Mouse (Mus musculus): ENCODE measurements around the gene Tsen34. TPM values are rescaled to one million over a fixed set of nuclear protein-coding genes. Genes with fewer than 3 reads are reported as not detected.
"Not testable (repeated sequence)": the region's sequence is repeated elsewhere in the genome, so short reads cannot be mapped to it uniquely, and the experiment has no call there.

The Tsen34 gene
- polyA plus RNA-seq, 1 experiment from 2014 or later, result 240 TPM

DNA sequence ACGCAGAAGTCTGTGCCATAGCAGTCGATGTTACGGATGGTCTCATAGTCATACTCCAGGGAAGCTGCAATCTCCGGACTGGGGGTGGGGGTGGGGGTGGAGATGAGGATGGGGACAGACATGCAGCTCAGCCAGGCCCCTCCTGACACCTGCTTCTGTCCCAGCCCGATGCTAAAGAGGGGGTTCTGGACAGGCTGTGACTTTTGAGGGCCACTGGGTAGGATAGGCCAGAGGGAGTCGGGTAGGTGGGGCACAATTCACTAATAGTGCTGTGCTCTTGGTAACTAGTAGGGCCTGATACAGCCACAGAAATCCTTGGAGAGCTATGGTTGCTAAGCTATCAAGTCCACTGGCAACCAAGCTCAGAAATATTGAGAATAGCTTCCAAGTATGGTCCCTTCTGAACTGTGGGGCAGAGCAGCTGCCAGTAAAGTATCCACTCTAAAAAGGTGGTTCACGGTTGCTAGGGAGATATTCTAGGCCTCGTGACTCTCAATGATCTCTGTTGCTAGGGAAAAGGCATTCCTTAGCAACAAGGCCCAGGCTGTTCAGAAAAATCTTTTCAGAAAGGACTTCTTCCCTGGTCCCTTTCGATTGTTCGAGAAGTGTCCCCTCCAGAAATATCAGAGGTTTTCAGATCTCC, 8.6 kb upstream of the Tsen34 start:
- Histone ChIP-seq H3K27ac (ENCODE audit: low read length) (peak overlapping the region; percentile 49), H3K4me1 (replicated peaks; ENCODE audit: control insufficient read depth, insufficient read depth, low read length) (0 out of 2 replicates have a peak, but pooled peaks cover 5% of the 10 kb centered on the region), H3K27me3 (replicated peaks; ENCODE audit: control insufficient read depth, insufficient read depth, low read length) (no peaks in the 10 kb centered on the region), H3K36me3 (ENCODE audit: control insufficient read depth, insufficient read depth) (peaks cover 10% of the 10 kb centered on the region; the same call in 1 of the 2 replicates), H3K4me3 (replicated peaks; ENCODE audit: low read length) (no peak overlapping the region), H3K9ac (replicated peaks; ENCODE audit: low read depth, low read length) (no peak overlapping the region; the same call in 1 of the 2 replicates), H3K9me3 (ENCODE audit: control insufficient read depth, low read length) (no peaks in the 10 kb centered on the region), H3K4me2 (ENCODE audit: low read length) (no peak overlapping the region)
- WGBS, result 60% methylated on average over 10 of the region's 10 CpGs
- ATAC-seq, result peak; percentile 64

- Histone ChIP-seq H3K4me1 (replicated peaks; ENCODE audit: control insufficient read depth, insufficient read depth, low read length) (0 out of 2 replicates have a peak, but pooled peaks cover 5% of the 10 kb centered on the region), H3K36me3 (ENCODE audit: control insufficient read depth, insufficient read depth) (peaks cover 10% of the 10 kb centered on the region; the same call in 1 of the 2 replicates), H3K9ac (replicated peaks; ENCODE audit: low read depth, low read length) (no peak overlapping the region), H3K9me3 (ENCODE audit: control insufficient read depth, low read length) (no peaks in the 10 kb centered on the region), H3K27ac (ENCODE audit: low read length) (peak overlapping the region; percentile 31), H3K4me2 (ENCODE audit: low read length) (no peak overlapping the region), H3K4me3 (replicated peaks; ENCODE audit: low read length) (no peak overlapping the region), H3K27me3 (replicated peaks; ENCODE audit: control insufficient read depth, insufficient read depth, low read length) (no peaks in the 10 kb centered on the region)
- 0 out of 2 replicates have a peak, but pooled peaks have one; percentile 3 for ATAC-seq
- 74% methylated on average over 8 of the region's 8 CpGs for WGBS
These were observed 8.0 kb upstream of the Tsen34 start for GRCm38 (mm10) chr7:3684698-3685097.

GRCm38 (mm10) chr7:3685400-3686187, 7.1 kb upstream of the Tsen34 start:
- Histone ChIP-seq H3K4me3 (replicated peaks; ENCODE audit: low read length) (no peak overlapping the region), H3K27ac (ENCODE audit: low read length) (no peak overlapping the region), H3K4me1 (replicated peaks; ENCODE audit: control insufficient read depth, insufficient read depth, low read length) (0 out of 2 replicates have a peak, but pooled peaks cover 5% of the 10 kb centered on the region), H3K9me3 (ENCODE audit: control insufficient read depth, low read length) (no peaks in the 10 kb centered on the region), H3K9ac (replicated peaks; ENCODE audit: low read depth, low read length) (no peak overlapping the region), H3K4me2 (ENCODE audit: low read length) (no peak overlapping the region), H3K27me3 (replicated peaks; ENCODE audit: control insufficient read depth, insufficient read depth, low read length) (no peaks in the 10 kb centered on the region), H3K36me3 (ENCODE audit: control insufficient read depth, insufficient read depth) (peaks cover 10% of the 10 kb centered on the region; the same call in 1 of the 2 replicates)
- no peak for ATAC-seq
- 85% methylated on average over 30 of the region's 31 CpGs for WGBS

DNA sequence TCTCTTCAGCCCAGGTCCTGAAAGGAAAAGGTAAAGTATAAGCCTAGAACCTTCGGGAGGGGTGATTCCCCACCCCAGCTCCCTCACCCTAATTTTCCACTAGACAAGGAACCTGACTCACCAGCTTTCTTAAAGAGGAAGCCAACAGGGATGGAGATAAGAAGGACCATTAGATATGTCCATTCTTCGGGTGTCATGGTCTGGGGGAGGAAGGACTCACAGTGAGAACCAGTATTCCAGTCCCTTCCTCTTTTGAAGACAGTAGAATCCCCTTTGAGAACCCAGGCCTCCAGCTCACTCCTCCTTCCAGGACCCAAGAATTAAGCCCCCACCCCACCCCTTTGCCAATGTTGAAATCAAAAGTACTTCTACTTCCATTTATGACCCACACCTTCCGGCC, 744 bp upstream of the Tsen34 start:
- 40% methylated on average over 3 of the region's 3 CpGs for WGBS
- Histone ChIP-seq H3K4me3 (replicated peaks; ENCODE audit: low read length) (peak overlapping the region; percentile 77), H3K4me1 (replicated peaks; ENCODE audit: control insufficient read depth, insufficient read depth, low read length) (peaks cover 19% of the 10 kb centered on the region), H3K9me3 (ENCODE audit: control insufficient read depth, low read length) (no peaks in the 10 kb centered on the region), H3K4me2 (ENCODE audit: low read length) (peak overlapping the region; percentile 71), H3K27ac (ENCODE audit: low read length) (peak overlapping the region; percentile 81), H3K27me3 (replicated peaks; ENCODE audit: control insufficient read depth, insufficient read depth, low read length) (no peaks in the 10 kb centered on the region), H3K9ac (replicated peaks; ENCODE audit: low read depth, low read length) (peak overlapping the region; percentile 72), H3K36me3 (ENCODE audit: control insufficient read depth, insufficient read depth) (peaks cover 7% of the 10 kb centered on the region; the same call in 1 of the 2 replicates)
- no peak for ATAC-seq

DNA sequence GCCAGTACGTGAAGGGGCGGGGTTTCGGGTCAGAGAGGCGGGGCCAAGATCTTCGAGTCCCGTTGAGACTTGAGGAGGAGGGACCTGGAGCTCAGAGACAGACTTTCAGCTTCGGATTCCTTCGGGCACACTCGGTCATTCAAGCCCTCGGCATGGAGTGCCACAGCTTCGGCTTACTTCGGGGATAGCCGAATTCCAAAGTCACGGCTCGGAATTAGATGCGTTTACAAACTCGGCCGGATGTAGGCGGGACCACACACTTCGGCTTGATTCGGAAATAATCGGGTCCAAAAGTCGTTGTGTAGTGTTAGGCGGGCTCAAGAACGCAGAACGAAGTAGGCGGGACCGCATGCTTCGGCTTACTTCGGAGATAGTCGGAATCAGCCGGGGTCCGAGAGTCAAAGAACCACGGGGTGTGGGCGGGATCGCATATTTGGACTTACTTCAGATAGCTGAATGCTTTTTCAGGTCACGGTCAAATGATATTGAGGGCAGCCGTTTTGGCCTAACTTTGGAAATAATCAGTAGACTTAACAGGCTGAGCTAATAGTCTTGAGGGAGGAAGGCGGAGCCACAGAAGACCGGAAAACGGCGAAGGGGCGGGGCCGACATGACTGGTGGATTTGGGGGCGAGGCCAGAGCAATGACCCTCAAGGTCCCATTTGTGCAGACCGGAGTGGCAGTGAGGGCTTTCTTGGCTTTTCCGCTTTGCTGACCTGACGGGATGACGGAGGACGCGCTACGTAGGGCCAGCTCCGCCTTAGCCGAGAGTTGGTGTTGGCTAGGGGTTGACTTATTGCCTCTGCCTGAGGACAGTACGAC, 535 bp downstream of the Tsen34 start, which contains the start of gene Mboat7:
TSS of gene Mboat7 (minus strand) at position 537 of the 822 bp plus-strand sequence.
- Histone ChIP-seq H3K9ac (replicated peaks; ENCODE audit: low read depth, low read length) (peak within 1 kb of the TSS; percentile 72), H3K27ac (ENCODE audit: low read length) (peak within 1 kb of the TSS; percentile 81), H3K4me2 (ENCODE audit: low read length) (peak within 1 kb of the TSS; percentile 71), H3K4me1 (replicated peaks; ENCODE audit: control insufficient read depth, insufficient read depth, low read length) (peaks cover 19% of the 10 kb centered on the region), H3K27me3 (replicated peaks; ENCODE audit: control insufficient read depth, insufficient read depth, low read length) (no peaks in the 10 kb centered on the region), H3K4me3 (replicated peaks; ENCODE audit: low read length) (peak within 1 kb of the TSS; percentile 77), H3K9me3 (ENCODE audit: control insufficient read depth, low read length) (no peaks in the 10 kb centered on the region), H3K36me3 (ENCODE audit: control insufficient read depth, insufficient read depth) (peaks cover 5% of the 10 kb centered on the region; the same call in 1 of the 2 replicates)
- ATAC-seq, result peak; percentile 93
- WGBS, result under 1% methylated on average over 55 of the region's 55 CpGs

GRCm38 (mm10) chr7:3693809-3694075, 1.1 kb downstream of the Tsen34 start:
- 0% methylated on average over 18 of the region's 18 CpGs for WGBS
- H3K27me3 ChIP-seq (replicated peaks; ENCODE audit: control insufficient read depth, insufficient read depth, low read length), result no peaks in the 10 kb centered on the region
- no peaks in the 10 kb centered on the region for H3K9me3 ChIP-seq (ENCODE audit: control insufficient read depth, low read length)
- H3K27ac ChIP-seq (ENCODE audit: low read length), result peak overlapping the region; percentile 81
- H3K36me3 ChIP-seq (ENCODE audit: control insufficient read depth, insufficient read depth), result peaks cover 4% of the 10 kb centered on the region; the same call in 1 of the 2 replicates
- H3K4me3 ChIP-seq (replicated peaks; ENCODE audit: low read length), result peak overlapping the region; percentile 77
- H3K4me1 ChIP-seq (replicated peaks; ENCODE audit: control insufficient read depth, insufficient read depth, low read length), result peaks cover 19% of the 10 kb centered on the region
- H3K9ac ChIP-seq (replicated peaks; ENCODE audit: low read depth, low read length), result peak overlapping the region; percentile 72
- no peak for ATAC-seq
- peak overlapping the region; percentile 71 for H3K4me2 ChIP-seq (ENCODE audit: low read length)

- under 1% methylated on average over 52 of the region's 55 CpGs for WGBS
- Histone ChIP-seq H3K4me2 (ENCODE audit: low read length) (peak overlapping the region; percentile 71), H3K9ac (replicated peaks; ENCODE audit: low read depth, low read length) (peak overlapping the region; percentile 72), H3K9me3 (ENCODE audit: control insufficient read depth, low read length) (no peaks in the 10 kb centered on the region), H3K27me3 (replicated peaks; ENCODE audit: control insufficient read depth, insufficient read depth, low read length) (no peaks in the 10 kb centered on the region), H3K4me1 (replicated peaks; ENCODE audit: control insufficient read depth, insufficient read depth, low read length) (peaks cover 19% of the 10 kb centered on the region), H3K27ac (ENCODE audit: low read length) (peak overlapping the region; percentile 81), H3K4me3 (replicated peaks; ENCODE audit: low read length) (peak overlapping the region; percentile 77), H3K36me3 (ENCODE audit: control insufficient read depth, insufficient read depth) (peaks cover 5% of the 10 kb centered on the region)
- peak; percentile 25 for ATAC-seq
These were observed 1.6 kb downstream of the Tsen34 start for GRCm38 (mm10) chr7:3694076-3694948.

- peak overlapping the region; percentile 71 for H3K4me2 ChIP-seq (ENCODE audit: low read length)
- H3K9ac ChIP-seq (replicated peaks; ENCODE audit: low read depth, low read length), result peak overlapping the region; percentile 72
- peak overlapping the region; percentile 43; the same call in 1 of the 2 replicates for H3K27ac ChIP-seq (ENCODE audit: low read length)
- H3K4me1 ChIP-seq (replicated peaks; ENCODE audit: control insufficient read depth, insufficient read depth, low read length), result peaks cover 19% of the 10 kb centered on the region
- not testable (repeated sequence) for ATAC-seq; H3K9me3 ChIP-seq (ENCODE audit: control insufficient read depth, low read length); H3K36me3 ChIP-seq (ENCODE audit: control insufficient read depth, insufficient read depth); H3K27me3 ChIP-seq (replicated peaks; ENCODE audit: control insufficient read depth, insufficient read depth, low read length)
- 2% methylated on average over 9 of the region's 9 CpGs for WGBS
- H3K4me3 ChIP-seq (replicated peaks; ENCODE audit: low read length), result peak overlapping the region; percentile 77
These were observed 2.3 kb downstream of the Tsen34 start for GRCm38 (mm10) chr7:3694949-3695305.
